Mouse (Mus musculus): ENCODE measurements around the gene Fgfr4. TPM values are rescaled to one million over a fixed set of nuclear protein-coding genes. Genes with fewer than 3 reads are reported as not detected.
"Not testable (repeated sequence)": the region's sequence is repeated elsewhere in the genome, so short reads cannot be mapped to it uniquely, and the experiment has no call there.

Fgfr4 gene
- polyA plus RNA-seq, 1 experiment from 2014 or later, result 4.3 TPM

- no peak for ATAC-seq (ENCODE audit: insufficient number of reproducible peaks, insufficient read depth, low FRiP score, low TSS enrichment, low read depth)
- Histone ChIP-seq H3K9ac (no peak overlapping the region), H3K36me3 (no peaks in the 10 kb centered on the region), H3K4me3 (no peak overlapping the region), H3K4me1 (peaks cover 15% of the 10 kb centered on the region), H3K27ac (no peak overlapping the region), H3K4me2 (no peak overlapping the region), H3K27me3 (no peaks in the 10 kb centered on the region), H3K9me3 (no peaks in the 10 kb centered on the region)
- WGBS, result 87% methylated on average over 6 of the region's 6 CpGs
These were observed 23.8 kb downstream of the Fgfr4 start for GRCm38 (mm10) chr13:55176265-55176664.

- H3K9ac ChIP-seq, result no peak overlapping the region
- no peak overlapping the region for H3K4me2 ChIP-seq
- H3K4me1 ChIP-seq, result no peaks in the 10 kb centered on the region; the same call in none of the 2 replicates
- no peaks in the 10 kb centered on the region for H3K36me3 ChIP-seq
- H3K27ac ChIP-seq, result no peak overlapping the region
- ATAC-seq (ENCODE audit: insufficient number of reproducible peaks, insufficient read depth, low FRiP score, low TSS enrichment, low read depth), result no peak
- no peaks in the 10 kb centered on the region for H3K9me3 ChIP-seq
- WGBS, result 61% methylated on average over 4 of the region's 4 CpGs
- no peaks in the 10 kb centered on the region for H3K27me3 ChIP-seq
- no peak overlapping the region for H3K4me3 ChIP-seq
These were observed 25.6 kb downstream of the Fgfr4 start for GRCm38 (mm10) chr13:55177903-55178496.

- no peak overlapping the region for H3K4me3 ChIP-seq
- no peak overlapping the region for H3K9ac ChIP-seq
- no peak overlapping the region for H3K27ac ChIP-seq
- 34% methylated on average over 2 of the region's 2 CpGs for WGBS
- H3K9me3 ChIP-seq, result no peaks in the 10 kb centered on the region
- H3K36me3 ChIP-seq, result no peaks in the 10 kb centered on the region
- H3K4me2 ChIP-seq, result no peak overlapping the region
- no peaks in the 10 kb centered on the region; the same call in none of the 2 replicates for H3K4me1 ChIP-seq
- H3K27me3 ChIP-seq, result no peaks in the 10 kb centered on the region
- no peak for ATAC-seq (ENCODE audit: insufficient number of reproducible peaks, insufficient read depth, low FRiP score, low TSS enrichment, low read depth)
These were observed 26.1 kb downstream of the Fgfr4 start for GRCm38 (mm10) chr13:55178556-55178955.

GRCm38 (mm10) chr13:55179591-55179990 lies 27.2 kb downstream of the Fgfr4 start:
- 92% methylated on average over 3 of the region's 3 CpGs for WGBS
- Histone ChIP-seq H3K4me2 (no peak overlapping the region), H3K9me3 (no peaks in the 10 kb centered on the region), H3K27me3 (no peaks in the 10 kb centered on the region), H3K36me3 (no peaks in the 10 kb centered on the region), H3K4me3 (no peak overlapping the region), H3K4me1 (no peaks in the 10 kb centered on the region; the same call in none of the 2 replicates), H3K9ac (no peak overlapping the region), H3K27ac (no peak overlapping the region)
- no peak for ATAC-seq (ENCODE audit: insufficient number of reproducible peaks, insufficient read depth, low FRiP score, low TSS enrichment, low read depth)

- WGBS, result 69% methylated on average over 2 of the region's 2 CpGs
- no peaks in the 10 kb centered on the region for H3K36me3 ChIP-seq
- H3K4me1 ChIP-seq, result no peaks in the 10 kb centered on the region; the same call in 1 of the 2 replicates
- H3K27me3 ChIP-seq, result no peaks in the 10 kb centered on the region
- peak overlapping the region; percentile 85; the same call in 1 of the 2 replicates for H3K27ac ChIP-seq
- H3K9ac ChIP-seq, result peak overlapping the region; percentile 62; the same call in 1 of the 2 replicates
- no peak for ATAC-seq (ENCODE audit: insufficient number of reproducible peaks, insufficient read depth, low FRiP score, low TSS enrichment, low read depth)
- peak overlapping the region; percentile 61 for H3K4me2 ChIP-seq
- no peaks in the 10 kb centered on the region for H3K9me3 ChIP-seq
- peak overlapping the region; percentile 35 for H3K4me3 ChIP-seq
These were observed 29.3 kb downstream of the Fgfr4 start for GRCm38 (mm10) chr13:55181786-55182172.

- Histone ChIP-seq H3K4me2 (peak overlapping the region; percentile 61), H3K9me3 (no peaks in the 10 kb centered on the region), H3K27ac (peak overlapping the region; percentile 85), H3K36me3 (no peaks in the 10 kb centered on the region), H3K9ac (peak overlapping the region; percentile 62), H3K4me3 (peak overlapping the region; percentile 35), H3K27me3 (no peaks in the 10 kb centered on the region), H3K4me1 (no peaks in the 10 kb centered on the region; the same call in 1 of the 2 replicates)
- WGBS, result 4% methylated on average over 23 of the region's 23 CpGs
- ATAC-seq (ENCODE audit: insufficient number of reproducible peaks, insufficient read depth, low FRiP score, low TSS enrichment, low read depth), result peak; percentile 71; the same call in 1 of the 2 replicates
These were observed 29.9 kb downstream of the Fgfr4 start for GRCm38 (mm10) chr13:55182173-55182894.

GRCm38 (mm10) chr13:55183382-55183781 lies 30.9 kb downstream of the Fgfr4 start:
- Histone ChIP-seq H3K36me3 (no peaks in the 10 kb centered on the region), H3K4me1 (no peaks in the 10 kb centered on the region; the same call in 1 of the 2 replicates), H3K9me3 (no peaks in the 10 kb centered on the region), H3K4me3 (no peak overlapping the region), H3K9ac (no peak overlapping the region), H3K27ac (no peak overlapping the region), H3K4me2 (no peak overlapping the region), H3K27me3 (no peaks in the 10 kb centered on the region)
- WGBS, result 86% methylated on average over 6 of the region's 6 CpGs
- ATAC-seq (ENCODE audit: insufficient number of reproducible peaks, insufficient read depth, low FRiP score, low TSS enrichment, low read depth), result no peak

GRCm38 (mm10) chr13:55187062-55187461 lies 34.6 kb downstream of the Fgfr4 start:
- H3K9me3 ChIP-seq; H3K4me2 ChIP-seq; H3K27ac ChIP-seq; ATAC-seq (ENCODE audit: insufficient number of reproducible peaks, insufficient read depth, low FRiP score, low TSS enrichment, low read depth); H3K9ac ChIP-seq; H3K36me3 ChIP-seq; H3K27me3 ChIP-seq; H3K4me3 ChIP-seq: not testable (repeated sequence)
- peaks cover 14% of the 10 kb centered on the region for H3K4me1 ChIP-seq
- WGBS, result 56% methylated on average over 5 of the region's 9 CpGs

- Histone ChIP-seq H3K27ac (peak overlapping the region; percentile 94), H3K36me3 (no peaks in the 10 kb centered on the region), H3K4me3 (peak overlapping the region; percentile 50), H3K27me3 (no peaks in the 10 kb centered on the region), H3K9me3 (no peaks in the 10 kb centered on the region), H3K4me1 (peaks cover 14% of the 10 kb centered on the region), H3K4me2 (peak overlapping the region; percentile 76), H3K9ac (peak overlapping the region; percentile 77)
- no peak for ATAC-seq (ENCODE audit: insufficient number of reproducible peaks, insufficient read depth, low FRiP score, low TSS enrichment, low read depth)
- 4% methylated on average over 12 of the region's 12 CpGs for WGBS
These were observed 37.2 kb downstream of the Fgfr4 start for GRCm38 (mm10) chr13:55189531-55190107.

GRCm38 (mm10) chr13:55190121-55190868 lies 37.9 kb downstream of the Fgfr4 start:
- Histone ChIP-seq H3K9me3 (no peaks in the 10 kb centered on the region), H3K27ac (peak overlapping the region; percentile 94), H3K27me3 (no peaks in the 10 kb centered on the region), H3K36me3 (no peaks in the 10 kb centered on the region), H3K4me3 (peak overlapping the region; percentile 50), H3K9ac (peak overlapping the region; percentile 77), H3K4me2 (peak overlapping the region; percentile 76), H3K4me1 (peaks cover 14% of the 10 kb centered on the region)
- WGBS, result under 1% methylated on average over 34 of the region's 34 CpGs
- peak; percentile 98 for ATAC-seq (ENCODE audit: insufficient number of reproducible peaks, insufficient read depth, low FRiP score, low TSS enrichment, low read depth)

- Histone ChIP-seq H3K27me3 (no peaks in the 10 kb centered on the region), H3K4me3 (no peak overlapping the region), H3K4me2 (no peak overlapping the region), H3K9ac (no peak overlapping the region), H3K4me1 (peaks cover 14% of the 10 kb centered on the region), H3K9me3 (no peaks in the 10 kb centered on the region), H3K36me3 (no peaks in the 10 kb centered on the region), H3K27ac (no peak overlapping the region)
- no peak for ATAC-seq (ENCODE audit: insufficient number of reproducible peaks, insufficient read depth, low FRiP score, low TSS enrichment, low read depth)
- 77% methylated on average over 5 of the region's 5 CpGs for WGBS
These were observed 39.1 kb downstream of the Fgfr4 start for GRCm38 (mm10) chr13:55191535-55191934.

Data from embryonic facial prominence, embryonic 13.5 days (tissue).